Mouse (Mus musculus): Measurements from ENCODE around the gene Drd1.

The Drd1 gene

GRCm38 (mm10) chr13:54055448-54055861, at the start of gene Drd1:
Drd1 (minus strand) TSS chr13:54055705.
- peak; percentile 15 to 32 for DNase-seq (ENCODE audit: low read depth in 2 of 2, low spot score in 2 of 2)

DNA sequence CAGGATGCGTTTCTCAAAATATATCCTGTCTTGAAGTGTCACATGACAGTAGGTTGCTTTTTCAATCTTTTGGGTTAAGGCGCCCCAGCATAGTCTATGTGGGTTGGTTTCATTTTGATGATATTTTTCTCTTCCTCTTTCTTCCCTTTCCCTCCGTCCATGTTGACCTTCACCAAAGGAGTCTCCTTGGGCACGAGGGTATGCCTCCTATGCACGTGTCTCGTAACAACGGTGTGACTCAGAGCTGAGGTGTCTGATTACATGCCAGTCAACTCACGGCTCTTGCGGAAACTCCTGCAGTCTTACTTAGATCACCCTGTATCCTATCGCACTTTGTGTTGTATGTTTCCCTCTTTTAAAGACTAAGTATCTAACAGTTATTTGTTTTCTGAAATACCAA, 48.4 kb upstream of the Drd1 start:
- no peak for DNase-seq (ENCODE audit: low read depth in 2 of 2, low spot score in 2 of 2)

GRCm38 (mm10) chr13:54103271-54103670, 47.8 kb upstream of the Drd1 start:
- no peak for DNase-seq (ENCODE audit: low read depth in 2 of 2, low spot score in 2 of 2)

GRCm38 (mm10) chr13:54102061-54102460, 46.6 kb upstream of the Drd1 start:
- DNase-seq (ENCODE audit: low read depth in 2 of 2, low spot score in 2 of 2): no peak

DNA sequence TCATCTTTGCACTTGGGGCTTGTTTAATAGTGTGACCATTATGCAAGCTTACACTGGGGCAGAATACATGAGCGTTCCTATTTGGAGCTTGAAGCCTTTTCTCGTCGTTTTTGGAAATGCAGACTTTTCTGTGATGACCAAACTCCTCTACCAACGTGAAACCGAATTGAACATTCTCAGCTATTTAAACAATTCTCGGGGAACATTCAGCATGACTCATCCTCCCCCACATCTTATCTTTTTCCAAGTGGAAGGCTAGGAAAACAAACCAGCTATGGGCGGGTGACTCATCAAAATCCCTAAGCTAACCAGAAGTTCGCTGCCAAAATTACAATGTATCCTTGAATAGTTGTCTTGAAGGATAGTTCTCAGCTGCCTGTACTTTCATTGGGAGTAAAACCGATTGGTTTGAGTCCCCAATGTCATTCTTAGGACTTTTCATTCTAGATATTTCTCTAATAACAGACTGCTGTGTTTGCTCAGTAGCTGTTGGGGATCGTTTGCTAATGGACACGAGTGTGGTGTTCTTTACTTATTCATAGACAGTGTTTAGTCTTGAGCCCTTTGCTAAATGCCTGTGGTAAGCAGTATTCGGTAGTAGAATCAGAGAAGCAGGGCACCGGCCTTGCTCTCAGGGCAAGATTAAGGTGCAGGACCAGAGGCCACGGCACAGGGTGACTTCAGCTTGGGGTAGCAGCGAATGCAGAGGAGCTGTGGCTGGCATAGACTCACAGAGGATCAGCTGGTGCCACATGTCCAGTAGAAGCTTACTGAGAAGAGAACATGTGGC, 45.7 kb upstream of the Drd1 start:
- DNase-seq (ENCODE audit: low read depth in 2 of 2, low spot score in 2 of 2): no peak

DNA sequence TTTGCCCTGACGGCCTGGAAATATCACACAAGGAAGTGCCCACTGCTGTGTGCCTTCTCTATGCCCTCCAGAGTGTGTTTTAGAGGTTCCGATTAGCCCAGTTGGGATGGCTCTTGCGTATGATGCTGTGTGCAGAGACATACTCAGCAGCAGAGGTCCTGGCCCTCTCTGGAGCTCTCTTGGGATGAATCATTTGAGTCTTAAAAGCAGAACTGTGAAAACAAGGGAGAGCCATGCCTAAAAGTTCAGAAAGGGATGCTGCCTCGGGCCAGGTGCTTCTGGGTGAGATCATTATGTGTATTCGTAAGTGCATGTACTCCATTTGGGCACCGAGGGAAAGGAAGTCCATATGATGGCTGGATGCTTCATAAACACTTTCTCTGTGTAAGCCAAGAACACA, 42.3 kb upstream of the Drd1 start:
- DNase-seq (ENCODE audit: low read depth in 2 of 2, low spot score in 2 of 2): no peak

- DNase-seq (ENCODE audit: low read depth in 2 of 2, low spot score in 2 of 2): no peak
Observed at GRCm38 (mm10) chr13:54097227-54097626, 41.7 kb upstream of the Drd1 start.

DNA sequence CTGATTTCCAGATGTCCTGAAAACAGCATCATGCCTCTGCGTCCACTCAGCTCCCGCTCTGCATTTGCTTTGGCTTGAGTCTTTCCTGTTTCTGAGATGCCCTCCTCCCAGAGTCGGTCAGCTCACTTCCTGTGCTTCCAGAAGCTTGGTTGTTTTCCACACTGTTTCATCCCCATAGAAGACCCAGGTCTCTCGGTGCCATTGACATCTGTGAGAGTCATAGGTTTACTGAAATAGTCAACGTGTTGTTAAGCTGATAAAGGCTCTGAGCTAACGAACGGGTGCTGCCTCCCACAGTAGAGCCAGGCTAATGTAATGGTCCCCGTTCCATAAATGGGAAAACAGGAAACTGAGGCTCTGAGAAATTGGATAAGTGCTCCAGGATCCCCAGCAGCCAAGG, 40.2 kb upstream of the Drd1 start:
- DNase-seq (ENCODE audit: low read depth in 2 of 2, low spot score in 2 of 2): no peak

DNA sequence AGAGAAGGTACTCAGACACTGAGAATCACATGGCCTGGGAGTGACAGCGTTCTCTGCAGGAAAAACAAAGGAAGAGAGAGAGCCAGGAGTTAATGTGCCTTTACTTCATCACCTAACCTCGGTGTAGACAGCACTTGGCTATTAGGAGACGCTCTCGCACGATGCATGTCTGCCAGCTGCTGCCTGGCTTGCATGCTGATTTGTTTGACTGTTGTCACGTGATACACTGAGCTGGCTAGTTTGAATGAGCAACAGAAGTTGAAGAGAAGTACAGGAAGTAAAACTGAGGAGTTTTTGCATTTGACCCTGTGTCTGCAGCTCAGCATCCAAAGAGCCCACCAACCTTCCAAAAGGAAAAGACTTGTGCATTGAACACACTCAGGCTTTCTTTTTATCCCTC, 39.5 kb upstream of the Drd1 start:
- no peak for DNase-seq (ENCODE audit: low read depth in 2 of 2, low spot score in 2 of 2)

- DNase-seq (ENCODE audit: low read depth in 2 of 2, low spot score in 2 of 2): no peak
Observed at GRCm38 (mm10) chr13:54094349-54094748, 38.8 kb upstream of the Drd1 start.

DNA sequence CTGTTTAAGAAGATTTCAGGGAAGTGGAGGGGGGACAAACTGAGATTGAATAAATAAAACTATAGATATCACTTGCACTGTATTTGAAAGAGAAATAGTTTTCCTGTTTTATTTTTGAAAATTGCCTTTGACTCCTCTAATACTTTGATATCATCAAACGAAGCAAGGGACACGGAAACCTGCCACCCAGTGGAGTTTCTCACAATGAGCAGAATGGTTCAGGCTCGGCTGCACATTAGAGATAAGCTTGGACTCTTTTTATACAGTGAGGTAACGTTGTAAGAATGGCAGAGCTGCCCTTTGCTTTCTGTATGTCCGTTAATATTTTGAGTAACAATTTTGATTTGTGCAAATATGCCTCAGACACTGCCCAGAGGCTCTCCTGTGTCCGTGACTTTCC, 36.2 kb upstream of the Drd1 start:
- no peak for DNase-seq (ENCODE audit: low read depth in 2 of 2, low spot score in 2 of 2)

DNA sequence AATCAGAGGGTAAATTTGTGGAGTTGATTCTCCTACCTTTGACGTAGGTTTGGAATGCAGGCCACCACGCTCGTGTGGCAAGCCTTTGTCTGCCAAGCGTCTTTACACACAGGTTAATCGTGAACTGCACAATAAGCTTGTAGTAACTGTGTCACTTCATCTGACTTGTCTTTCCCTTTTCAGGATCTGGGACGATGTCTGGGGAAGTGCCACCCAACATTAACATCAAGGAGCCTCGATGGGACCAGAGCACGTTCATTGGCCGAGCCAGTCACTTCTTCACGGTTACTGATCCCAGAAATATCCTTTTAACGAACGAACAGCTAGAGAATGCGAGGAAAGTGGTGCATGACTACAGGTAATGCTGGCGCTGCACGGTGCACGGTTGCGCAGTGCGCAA, 29.8 kb upstream of the Drd1 start:
- no peak for DNase-seq (ENCODE audit: low read depth in 2 of 2, low spot score in 2 of 2)

DNA sequence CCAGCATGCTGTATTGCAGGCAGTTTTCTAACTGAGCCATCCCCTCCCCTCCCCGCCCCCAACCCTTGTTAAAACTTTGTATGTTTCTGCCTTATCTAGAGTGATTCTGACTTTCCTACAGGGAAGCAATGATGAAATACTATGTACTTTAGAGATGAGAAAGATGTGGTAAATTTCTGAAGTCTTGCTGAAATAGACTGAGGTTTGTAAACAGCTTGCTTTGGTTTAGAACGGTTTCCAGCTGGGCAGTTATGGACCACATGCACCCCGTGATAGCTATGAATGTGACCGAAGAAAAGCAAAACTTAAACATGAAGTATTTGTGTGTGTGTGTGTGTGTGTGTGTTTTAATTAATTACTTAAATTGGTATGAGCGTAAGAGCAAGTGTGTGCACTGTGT, 29.3 kb upstream of the Drd1 start:
- DNase-seq (ENCODE audit: low read depth in 2 of 2, low spot score in 2 of 2): no peak

DNA sequence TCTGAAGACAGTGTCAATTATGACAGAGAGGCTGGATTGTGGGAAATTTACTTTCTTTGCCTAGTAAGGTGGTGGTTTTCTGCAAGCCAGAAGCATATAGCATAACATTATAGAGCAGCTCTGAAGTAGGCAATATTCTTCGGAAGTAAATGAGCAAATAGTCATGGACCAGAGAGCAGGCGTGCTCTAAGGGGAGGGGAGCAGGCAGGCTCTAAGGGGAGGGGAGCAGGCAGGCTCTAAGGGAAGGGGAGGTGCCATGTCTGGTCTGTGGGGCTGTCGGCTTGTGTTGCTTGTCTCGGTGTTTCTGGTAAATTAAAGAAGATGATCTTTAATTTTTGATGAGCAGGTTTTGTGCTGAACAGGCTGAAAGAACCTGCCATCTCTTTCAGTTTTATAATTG, 28.7 kb upstream of the Drd1 start:
- DNase-seq (ENCODE audit: low read depth in 2 of 2, low spot score in 2 of 2): no peak

- DNase-seq (ENCODE audit: low read depth in 2 of 2, low spot score in 2 of 2): no peak
Observed at GRCm38 (mm10) chr13:54082946-54083345, 27.4 kb upstream of the Drd1 start.

DNA sequence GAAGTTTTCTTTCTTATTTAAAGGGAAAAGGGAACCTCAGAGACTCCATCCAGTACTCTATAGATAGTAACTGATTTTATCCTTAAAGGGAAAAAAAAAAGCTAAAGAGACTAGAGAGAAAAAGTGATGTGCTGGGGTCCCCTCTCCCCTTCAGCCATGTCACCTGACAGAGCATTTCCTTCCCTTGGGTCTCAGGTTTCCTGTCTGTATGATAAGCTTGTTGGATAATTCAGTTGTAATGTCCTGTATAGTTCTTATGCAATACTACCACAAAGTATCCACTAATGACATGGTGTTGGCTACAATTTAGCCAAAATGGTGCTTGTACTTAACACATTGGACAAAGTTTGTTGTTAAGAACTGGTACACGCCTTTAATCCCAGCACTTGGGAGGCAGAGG, 25.3 kb upstream of the Drd1 start:
- DNase-seq (ENCODE audit: low read depth in 2 of 2, low spot score in 2 of 2): no peak

DNA sequence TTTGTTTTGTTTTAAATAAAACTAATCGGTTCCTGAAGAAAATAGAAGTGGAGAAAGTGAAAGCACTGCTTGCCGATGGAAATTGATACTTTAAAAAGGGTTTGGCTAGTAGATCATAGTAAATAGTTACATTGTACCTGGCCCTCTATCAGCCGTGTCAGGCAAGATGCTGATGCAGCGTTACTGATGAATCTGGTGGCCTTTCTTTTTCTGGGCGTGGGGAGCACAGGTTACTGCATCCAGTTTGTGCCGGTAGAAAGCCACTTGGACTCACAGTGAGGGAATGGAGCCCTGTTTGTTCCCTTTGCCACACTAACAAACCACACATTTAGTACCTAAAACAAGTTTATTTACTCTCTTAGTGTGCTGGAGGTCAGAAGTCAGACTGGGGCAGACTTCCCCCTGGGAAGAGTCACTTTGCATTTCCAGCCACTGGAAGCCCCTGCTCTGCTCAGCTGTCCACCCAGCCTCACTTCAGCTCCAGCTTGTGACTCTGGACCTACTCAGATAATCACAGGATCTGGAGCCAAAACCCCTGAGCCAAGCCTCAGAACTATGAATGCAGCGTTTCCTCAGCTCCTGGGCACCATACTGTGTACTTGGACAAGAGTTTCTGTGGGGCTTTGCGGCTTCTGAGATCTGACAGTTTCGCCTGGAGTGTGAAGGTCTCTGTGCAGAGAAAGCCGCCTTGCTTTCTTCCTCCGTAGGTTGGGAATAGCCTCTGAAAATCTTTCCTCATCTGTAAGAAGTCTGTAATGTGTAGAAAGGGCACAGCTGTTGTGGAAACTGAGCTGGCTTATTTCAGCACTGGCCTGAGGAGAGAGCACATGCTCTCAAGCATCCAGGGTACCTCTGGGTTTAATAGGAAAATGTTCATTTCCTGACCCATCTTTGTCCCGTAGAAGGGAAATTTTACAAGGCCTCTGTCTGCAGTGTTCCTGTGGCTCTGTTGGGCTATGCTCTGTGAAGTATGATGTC, 24.6 kb upstream of the Drd1 start:
- DNase-seq (ENCODE audit: low read depth in 2 of 2, low spot score in 2 of 2): no peak

- no peak for DNase-seq (ENCODE audit: low read depth in 2 of 2, low spot score in 2 of 2)
Observed at GRCm38 (mm10) chr13:54077470-54078174, 22.1 kb upstream of the Drd1 start.

DNA sequence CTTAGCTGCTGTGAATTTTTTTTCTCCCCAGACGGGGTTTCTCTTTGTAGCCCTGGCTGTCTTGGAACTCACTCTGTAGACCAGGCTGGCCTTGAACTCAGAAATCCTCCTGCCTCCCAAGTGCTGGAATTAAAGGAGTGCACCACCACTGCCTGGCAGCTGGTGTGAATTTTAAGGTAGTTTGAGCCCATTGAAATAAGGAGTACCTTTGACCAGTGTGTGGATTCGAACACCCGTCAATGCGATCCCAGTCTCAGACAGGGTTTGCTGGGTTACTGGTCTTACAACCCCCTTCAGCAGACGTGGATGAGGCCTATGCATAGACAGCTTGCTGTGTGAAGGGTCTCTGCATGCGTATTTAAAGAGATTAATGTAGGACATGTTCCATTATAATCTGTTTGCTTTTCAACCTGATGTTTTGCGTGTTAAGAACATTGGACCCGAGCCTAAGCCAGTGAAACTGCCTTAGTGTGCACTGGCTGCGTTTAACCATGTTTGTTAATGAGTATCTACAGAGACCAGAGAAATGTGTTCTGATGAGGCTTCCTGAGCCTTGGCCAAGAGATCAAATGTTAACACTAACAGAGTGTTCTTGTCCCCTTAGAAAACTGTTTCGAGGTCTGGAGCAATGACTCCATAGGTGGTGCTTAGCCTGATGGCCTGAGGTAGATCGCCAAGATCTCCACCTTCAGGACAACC, 21.4 kb upstream of the Drd1 start:
- DNase-seq (ENCODE audit: low read depth in 2 of 2, low spot score in 2 of 2): no peak

DNA sequence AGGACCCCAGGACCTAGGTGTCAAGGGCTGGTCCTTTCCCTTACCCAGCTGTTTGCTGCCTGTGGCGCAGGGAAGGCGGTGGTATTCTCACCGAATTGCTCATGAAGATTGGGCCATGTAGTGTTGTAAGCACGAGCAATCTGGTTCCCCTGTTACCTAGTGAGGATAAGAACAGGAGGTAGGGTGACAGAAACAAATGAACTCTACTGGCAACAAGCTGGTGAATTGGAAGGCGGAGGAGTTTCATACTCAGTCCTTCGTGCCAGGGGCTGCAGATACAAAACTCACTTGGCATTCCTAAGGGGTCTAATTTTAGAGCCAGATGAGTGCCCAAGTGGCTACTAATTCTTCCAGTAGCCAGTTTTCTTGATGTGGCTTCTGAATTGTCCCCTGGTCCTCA, 20.5 kb upstream of the Drd1 start:
- no peak for DNase-seq (ENCODE audit: low read depth in 2 of 2, low spot score in 2 of 2)

DNA sequence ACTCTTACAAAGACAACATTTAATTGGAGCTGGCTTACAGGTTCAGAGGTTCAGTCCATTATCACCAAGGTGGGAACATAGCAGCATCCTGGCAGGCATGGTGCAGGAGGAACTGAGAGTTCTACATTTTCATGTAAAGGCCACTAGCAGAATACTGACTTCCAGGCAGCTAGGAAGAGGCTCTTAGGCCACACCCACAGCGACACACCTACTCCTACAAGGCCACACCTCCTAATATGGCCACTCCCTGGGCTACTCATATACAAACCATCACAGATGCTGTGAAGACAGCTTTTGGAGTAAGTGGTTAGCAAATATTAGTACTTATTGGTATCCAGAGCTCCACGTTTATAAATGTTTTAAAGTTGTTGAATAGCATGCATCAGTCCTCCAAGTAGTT, 19.9 kb upstream of the Drd1 start:
- DNase-seq (ENCODE audit: low read depth in 2 of 2, low spot score in 2 of 2): no peak

Data from CD8-positive naive resting alpha-beta T cell, adult 2 months (primary cell).